Mouse (Mus musculus) embryonic facial prominence, embryonic 14.5 days (tissue): Measurements from ENCODE around the gene Creb3. TPM values are rescaled to one million over a fixed set of nuclear protein-coding genes. Genes with fewer than 3 reads are reported as not detected.
A peak's percentile ranks its signal among the peaks of the same experiment; 100 is the strongest.

Source experiments
- ATAC-seq: fragments of 200-750 bp; cut with Nextera tagmentation; 2 replicates; pipeline ENCODE4 v1.8.0; 2017; ENCODE audit warnings: low read depth, moderate number of reproducible peaks, moderate TSS enrichment
- DNase-seq: peaks from one replicate; pipeline ENCODE4 v3.0.0-alpha.2; 2015; ENCODE audit warnings: low spot score
- H3K27ac ChIP-seq: fragments of 300-500 bp; sonication (generic); replicated peaks from 2 replicates; pipeline ENCODE4 v1.5.1; 2014; ENCODE audit warnings: low read depth, mild to moderate bottlenecking, low read length, moderate library complexity
- H3K27me3 ChIP-seq: fragments of 300-500 bp; sonication (generic); replicated peaks from 2 replicates; pipeline ENCODE4 v1.6.1; 2014; ENCODE audit warnings: low read length; ENCODE audit not compliant: control insufficient read depth, insufficient read depth
- H3K36me3 ChIP-seq: fragments of 300-500 bp; sonication (generic); 2 replicates; pipeline ENCODE4 v1.6.1; 2014; ENCODE audit warnings: low read length, mixed read lengths; ENCODE audit not compliant: control insufficient read depth, insufficient read depth
- H3K4me1 ChIP-seq: fragments of 300-500 bp; sonication (generic); 2 replicates; pipeline ENCODE4 v1.6.1; 2014; ENCODE audit warnings: antibody characterized with exemption, low read length; ENCODE audit not compliant: control insufficient read depth, insufficient read depth
- H3K4me2 ChIP-seq: fragments of 300-500 bp; sonication (generic); 2 replicates; pipeline ENCODE4 v1.6.1; 2014; ENCODE audit warnings: low read depth, mild to moderate bottlenecking, low read length, moderate library complexity, mixed read lengths
- H3K4me3 ChIP-seq: fragments of 300-500 bp; sonication (generic); 2 replicates; pipeline ENCODE4 v1.5.1; 2014; ENCODE audit warnings: low read depth, mild to moderate bottlenecking, low read length
- H3K9ac ChIP-seq: fragments of 300-500 bp; sonication (generic); 2 replicates; pipeline ENCODE4 v1.6.1; 2014; ENCODE audit warnings: low read depth, mild to moderate bottlenecking, low read length, moderate library complexity, mixed read lengths
- H3K9me3 ChIP-seq: fragments of 300-500 bp; sonication (generic); 2 replicates; pipeline ENCODE4 v1.6.1; 2016; ENCODE audit warnings: low read length; ENCODE audit not compliant: control insufficient read depth
- WGBS: fragments of 180-500 bp; shearing (Covaris S2); extraction: QIAGEN DNeasy Blood & Tissue Kit; methylation state at CpG from one replicate; pipeline ENCODE4 v1.1.7; 2014; 5-methylcytosine and 5-hydroxymethylcytosine counted together
- polyA plus RNA-seq: library from polyadenylated mRNA; unstranded; fragments of >200 nt; fragmentation: Nextera tagmentation; extraction: Ambion mirVana; gene quantifications from 2 replicates; pipeline ENCODE4 v1.2.1, GENCODE M21; 2014

Gene Creb3
- polyA plus RNA-seq, result 79.6 and 83.0 TPM in 2 replicates

DNA sequence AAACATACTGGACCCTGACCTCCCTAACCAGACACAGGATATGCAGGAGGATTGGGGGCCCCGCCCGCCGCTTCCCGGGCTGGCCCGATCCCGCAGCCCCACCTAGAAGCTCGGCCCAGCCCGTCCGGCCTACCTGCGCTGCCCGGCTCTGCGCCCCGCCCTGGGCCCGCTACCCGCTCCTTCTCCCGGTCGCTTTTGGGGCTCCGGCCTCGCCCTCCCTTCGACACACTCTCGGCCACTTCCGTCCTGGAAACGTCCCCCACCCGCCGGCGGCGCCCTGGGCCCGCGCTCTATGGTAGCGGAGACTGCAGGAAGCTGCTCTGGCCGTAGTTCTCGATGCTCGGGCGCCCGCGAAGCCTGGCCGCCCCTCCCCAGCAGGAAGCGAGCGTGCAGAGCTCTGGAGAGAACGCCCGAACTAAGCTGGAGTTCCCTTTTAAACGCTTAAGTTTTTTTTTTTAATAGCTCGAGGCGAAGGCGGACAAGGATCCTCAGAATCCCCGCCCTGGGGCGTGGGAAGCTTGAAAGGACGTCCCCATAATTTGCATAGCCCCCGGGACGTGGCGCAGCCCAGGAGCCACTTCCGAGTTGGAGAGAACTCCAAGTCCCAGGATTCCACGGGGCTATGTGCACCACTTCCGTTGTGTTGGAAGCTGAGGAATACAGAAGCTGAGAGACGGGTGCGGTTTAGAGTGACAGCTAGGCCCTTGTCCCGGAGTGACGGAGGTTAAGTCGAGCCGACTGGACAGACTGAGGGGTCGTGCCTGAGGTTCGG, at the start of gene Creb3, which contains the start of gene Tln1:
TSS of gene Creb3 (plus strand) at position 336 of the 772 bp plus-strand sequence.
TSS of gene Tln1 (minus strand) at position 695 of the 772 bp plus-strand sequence.
- peak; percentile 99 for DNase-seq
- H3K27ac ChIP-seq, result peak within 1 kb of the TSS; percentile 99
- peaks cover 28% of the 10 kb centered on the region for H3K36me3 ChIP-seq
- H3K9ac ChIP-seq, result peak within 1 kb of the TSS; percentile 93
- H3K4me3 ChIP-seq, result peak within 1 kb of the TSS; percentile 96
- peaks cover 39% of the 10 kb centered on the region for H3K4me1 ChIP-seq
- H3K9me3 ChIP-seq, result no peaks in the 10 kb centered on the region
- under 1% methylated on average over 47 of the region's 62 CpGs for WGBS
- ATAC-seq, result peak; percentile 94
- peak within 1 kb of the TSS; percentile 88 for H3K4me2 ChIP-seq
- H3K27me3 ChIP-seq, result no peaks in the 10 kb centered on the region

DNA sequence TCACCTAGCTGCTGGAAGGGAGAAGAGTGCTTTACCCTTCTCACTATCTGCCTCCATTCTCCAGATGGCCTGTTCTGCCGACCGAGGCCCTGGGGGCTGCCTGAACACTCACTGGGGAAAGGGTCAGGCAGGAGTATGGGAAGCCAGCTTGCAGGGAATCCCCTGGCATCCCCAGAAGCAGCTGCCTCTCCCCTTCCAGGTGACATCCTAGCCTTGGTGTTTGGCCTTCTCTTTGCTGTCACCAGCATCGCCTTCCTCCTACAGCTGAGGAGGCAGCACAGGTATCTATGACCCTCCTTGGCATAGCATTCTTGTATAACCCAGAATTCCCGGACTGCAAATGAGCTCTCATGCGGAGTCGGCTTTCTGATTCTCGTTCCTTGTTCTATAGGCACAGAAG, 49.5 kb upstream of the Creb3 start:
- DNase-seq, result no peak

GRCm38 (mm10) chr4:43513300-43513699, 48.8 kb upstream of the Creb3 start:
- peaks cover 10% of the 10 kb centered on the region for H3K4me1 ChIP-seq
- H3K27me3 ChIP-seq, result no peaks in the 10 kb centered on the region
- no peak overlapping the region for H3K27ac ChIP-seq
- H3K9ac ChIP-seq, result no peak overlapping the region
- H3K4me3 ChIP-seq, result no peak overlapping the region
- ATAC-seq (no peak), DNase-seq (no peak)
- H3K9me3 ChIP-seq, result no peaks in the 10 kb centered on the region
- no peak overlapping the region for H3K4me2 ChIP-seq
- peaks cover 28% of the 10 kb centered on the region; the same call in 1 of the 2 replicates for H3K36me3 ChIP-seq
- 81% methylated on average over 4 of the region's 4 CpGs for WGBS

More for the DNA sequence above, 49.5 kb upstream of the Creb3 start:
- 53% methylated on average over 7 of the region's 7 CpGs for WGBS
- H3K27ac ChIP-seq, result no peak overlapping the region
- H3K27me3 ChIP-seq, result no peaks in the 10 kb centered on the region
- no peak for ATAC-seq
- no peaks in the 10 kb centered on the region for H3K9me3 ChIP-seq
- H3K36me3 ChIP-seq, result peaks cover 28% of the 10 kb centered on the region; the same call in 1 of the 2 replicates
- H3K9ac ChIP-seq, result no peak overlapping the region
- H3K4me3 ChIP-seq, result no peak overlapping the region
- H3K4me1 ChIP-seq, result peaks cover 16% of the 10 kb centered on the region
- no peak overlapping the region for H3K4me2 ChIP-seq

DNA sequence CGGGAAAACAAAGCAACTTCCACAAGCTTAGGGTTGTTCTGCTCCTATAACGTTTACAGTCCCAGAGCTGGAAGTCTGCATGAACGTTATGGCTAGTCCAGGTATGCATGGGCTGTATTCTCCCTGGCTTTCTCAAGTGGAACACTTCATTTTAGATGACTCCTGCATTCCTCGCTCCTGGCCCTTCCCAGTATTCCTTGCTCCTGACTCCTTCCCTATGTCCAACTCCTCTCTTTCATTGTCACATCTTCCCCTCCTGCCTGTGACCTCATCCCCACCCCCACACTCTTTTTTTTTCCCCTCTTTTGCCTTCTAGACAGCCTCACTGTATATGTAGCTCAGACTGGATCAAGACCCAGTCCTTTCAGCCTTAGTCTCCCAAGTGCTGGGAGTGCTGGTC, 48.3 kb upstream of the Creb3 start:
- no peak overlapping the region for H3K9ac ChIP-seq
- no peaks in the 10 kb centered on the region for H3K27me3 ChIP-seq
- ATAC-seq, result no peak
- peaks cover 5% of the 10 kb centered on the region for H3K4me1 ChIP-seq
- peaks cover 31% of the 10 kb centered on the region; the same call in 1 of the 2 replicates for H3K36me3 ChIP-seq
- no peak for DNase-seq
- WGBS, result 77% methylated on average over 4 of the region's 4 CpGs
- H3K4me2 ChIP-seq, result no peak overlapping the region
- H3K27ac ChIP-seq, result no peak overlapping the region
- no peaks in the 10 kb centered on the region for H3K9me3 ChIP-seq
- no peak overlapping the region for H3K4me3 ChIP-seq

GRCm38 (mm10) chr4:43515764-43516708, 46.1 kb upstream of the Creb3 start:
- ATAC-seq, result no peak
- 71% methylated on average over 11 of the region's 11 CpGs for WGBS
- DNase-seq, result no peak

GRCm38 (mm10) chr4:43519551-43519950, 42.6 kb upstream of the Creb3 start:
- H3K36me3 ChIP-seq, result peaks cover 30% of the 10 kb centered on the region; the same call in 1 of the 2 replicates
- peak overlapping the region; percentile 22 for H3K4me3 ChIP-seq
- H3K4me2 ChIP-seq, result peak overlapping the region; percentile 85
- peaks cover 23% of the 10 kb centered on the region for H3K4me1 ChIP-seq
- no peaks in the 10 kb centered on the region for H3K9me3 ChIP-seq
- peaks cover 9% of the 10 kb centered on the region for H3K27me3 ChIP-seq
- DNase-seq (no peak), ATAC-seq (no peak)
- no peak overlapping the region for H3K27ac ChIP-seq
- H3K9ac ChIP-seq, result no peak overlapping the region; the same call in 1 of the 2 replicates
- 25% methylated on average over 10 of the region's 10 CpGs for WGBS

More at GRCm38 (mm10) chr4:43515764-43516708, 46.1 kb upstream of the Creb3 start:
- Histone ChIP-seq H3K4me1 (peaks cover 5% of the 10 kb centered on the region; the same call in 1 of the 2 replicates), H3K27ac (no peak overlapping the region), H3K27me3 (no peaks in the 10 kb centered on the region; the same call in 1 of the 2 replicates), H3K4me2 (no peak overlapping the region), H3K9me3 (no peaks in the 10 kb centered on the region), H3K9ac (no peak overlapping the region), H3K4me3 (no peak overlapping the region), H3K36me3 (peaks cover 31% of the 10 kb centered on the region; the same call in 1 of the 2 replicates)

DNA sequence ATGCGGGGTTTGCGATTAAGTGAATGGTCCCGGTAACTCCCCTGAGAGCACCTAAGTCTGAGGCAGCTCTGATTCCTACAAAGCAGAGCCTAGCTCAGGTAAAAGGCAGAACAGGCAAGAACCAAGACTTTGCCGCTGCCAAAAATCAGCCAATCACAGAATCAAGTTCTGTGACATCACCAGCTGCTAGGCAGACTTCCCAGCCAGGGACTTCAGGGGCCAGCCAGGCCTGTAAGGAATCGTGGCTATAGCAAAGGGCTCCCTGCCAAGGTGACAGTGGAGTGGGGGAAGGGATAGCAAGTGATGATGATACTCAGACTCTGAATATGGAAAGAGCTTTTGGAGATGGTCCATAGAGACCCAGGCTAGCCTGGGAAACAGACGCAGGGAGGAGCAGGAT, 42.2 kb upstream of the Creb3 start:
- DNase-seq (peak; percentile 87), ATAC-seq (peak; percentile 24; the same call in 1 of the 2 replicates)
- H3K36me3 ChIP-seq, result peaks cover 27% of the 10 kb centered on the region; the same call in 1 of the 2 replicates
- WGBS, result 13% methylated on average over 6 of the region's 6 CpGs
- H3K27me3 ChIP-seq, result peaks cover 9% of the 10 kb centered on the region
- H3K9ac ChIP-seq, result no peak overlapping the region; the same call in 1 of the 2 replicates
- H3K4me2 ChIP-seq, result peak overlapping the region; percentile 85
- H3K27ac ChIP-seq, result 0 out of 2 replicates have a peak overlapping the region, but pooled peaks have one; percentile 10
- H3K4me1 ChIP-seq, result peaks cover 23% of the 10 kb centered on the region
- peak overlapping the region; percentile 22 for H3K4me3 ChIP-seq
- H3K9me3 ChIP-seq, result no peaks in the 10 kb centered on the region

GRCm38 (mm10) chr4:43527880-43528279, 34.3 kb upstream of the Creb3 start:
- H3K4me2 ChIP-seq, result no peak overlapping the region
- H3K4me3 ChIP-seq, result no peak overlapping the region
- H3K27ac ChIP-seq, result no peak overlapping the region
- peaks cover 11% of the 10 kb centered on the region for H3K4me1 ChIP-seq
- H3K27me3 ChIP-seq, result peaks cover 9% of the 10 kb centered on the region
- H3K9me3 ChIP-seq, result no peaks in the 10 kb centered on the region
- ATAC-seq (no peak), DNase-seq (no peak)
- no peak overlapping the region for H3K9ac ChIP-seq
- H3K36me3 ChIP-seq, result peaks cover 23% of the 10 kb centered on the region
- 67% methylated on average over 5 of the region's 5 CpGs for WGBS
